Mouse (Mus musculus) common myeloid progenitor, adult 5-6 weeks (primary cell): ENCODE measurements around the gene Desi1. TPM values are rescaled to one million over a fixed set of nuclear protein-coding genes. Genes with fewer than 3 reads are reported as not detected.

ENCODE experiments used
- ATAC-seq: replicated peaks from 2 replicates; pipeline ENCODE4 v1.8.0; 2016; ENCODE audit warnings: low read depth, mild to moderate bottlenecking, moderate TSS enrichment, inconsistent platforms; ENCODE audit not compliant: poor library complexity, severe bottlenecking
- total RNA-seq: library from RNA; stranded (forward); fragments of 200-1000, 187-1606 nt; gene quantifications from 2 replicates; pipeline ENCODE4 v1.2.3, GENCODE M21; 2017

Gene Desi1
- 12.2 and 13.6 TPM in 2 replicates for total RNA-seq

DNA sequence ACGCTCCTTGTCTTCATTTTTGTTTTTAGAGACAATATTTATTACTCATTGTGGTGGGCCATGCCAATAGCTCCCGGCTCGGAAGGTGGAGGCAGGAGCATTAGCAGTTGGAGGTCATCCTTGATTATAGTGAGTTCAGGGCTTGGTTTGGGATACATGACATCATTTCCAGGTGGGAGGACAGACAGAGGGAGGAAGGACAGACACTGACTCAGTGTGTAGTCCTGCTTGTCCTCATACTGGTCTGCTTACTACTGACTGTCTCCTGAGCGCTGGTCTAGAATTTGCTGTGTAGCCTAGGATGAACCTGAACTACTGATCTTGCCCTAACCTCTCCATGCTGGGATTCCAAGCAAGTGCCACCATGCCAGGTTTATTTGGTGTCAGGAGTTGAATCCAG lies at the start of gene Desi1:
TSS of gene Desi1 (minus strand) at position 101 of the 400 bp plus-strand sequence.
- no peak for ATAC-seq

DNA sequence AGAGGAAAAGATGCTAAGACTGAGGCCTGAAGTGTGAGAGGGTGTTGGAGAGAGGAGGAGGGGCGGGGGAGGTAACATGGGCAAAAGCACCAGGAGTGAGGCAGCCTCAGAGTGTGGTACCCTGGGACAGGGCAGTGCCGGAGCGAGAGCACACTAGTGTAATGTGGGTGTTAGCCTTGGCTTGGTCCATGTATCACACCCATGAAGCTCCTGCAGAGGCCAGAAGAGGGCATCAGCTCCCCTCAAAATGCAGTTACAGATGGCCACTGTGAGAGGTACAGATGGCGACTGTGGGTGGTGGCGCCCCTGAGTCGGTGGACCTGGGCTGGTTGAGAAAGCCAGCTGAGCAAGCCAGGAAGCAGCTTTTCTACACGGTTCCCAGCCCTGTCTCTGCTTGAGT lies 47.5 kb upstream of the Desi1 start:
- ATAC-seq = peak; percentile 94

DNA sequence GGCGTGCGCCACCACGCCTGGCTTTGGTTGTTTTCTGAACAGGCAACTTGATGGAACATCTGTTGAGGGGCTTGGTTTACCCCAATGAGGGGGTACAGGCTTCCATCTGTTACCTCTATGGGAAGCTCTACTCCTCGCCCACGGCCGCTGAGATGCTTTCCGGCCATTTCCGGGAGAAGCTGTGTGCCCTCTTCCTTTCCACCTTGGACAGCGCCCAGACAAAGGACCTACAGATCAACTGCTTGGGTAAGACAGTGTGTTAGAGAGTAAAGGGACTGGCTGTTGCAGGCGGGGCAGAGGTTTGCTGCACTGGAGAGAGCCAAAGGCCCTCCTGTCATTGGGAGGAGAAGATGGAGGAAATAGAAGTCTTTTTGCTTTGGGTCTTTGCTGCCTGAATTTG lies 46.2 kb upstream of the Desi1 start:
- no peak for ATAC-seq

DNA sequence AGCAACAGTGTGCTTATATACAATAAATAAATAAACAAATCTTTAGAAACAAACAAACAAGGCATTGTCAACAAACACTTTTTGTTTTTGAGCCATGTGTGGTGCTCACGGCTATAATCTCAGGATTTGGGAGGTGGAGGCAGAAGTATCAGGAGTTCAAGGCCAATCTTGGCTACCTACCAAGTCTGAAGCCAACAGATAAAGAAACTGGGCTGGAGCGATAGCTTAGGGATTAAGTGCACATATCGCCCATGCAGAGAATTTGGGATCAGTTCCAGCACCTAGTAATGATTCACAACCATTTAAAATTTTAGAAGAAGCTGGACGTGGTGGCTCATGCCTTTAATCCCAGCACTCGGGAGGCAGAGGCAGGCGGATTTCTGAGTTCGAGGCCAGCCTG lies 39.8 kb upstream of the Desi1 start:
- ATAC-seq = no peak

DNA sequence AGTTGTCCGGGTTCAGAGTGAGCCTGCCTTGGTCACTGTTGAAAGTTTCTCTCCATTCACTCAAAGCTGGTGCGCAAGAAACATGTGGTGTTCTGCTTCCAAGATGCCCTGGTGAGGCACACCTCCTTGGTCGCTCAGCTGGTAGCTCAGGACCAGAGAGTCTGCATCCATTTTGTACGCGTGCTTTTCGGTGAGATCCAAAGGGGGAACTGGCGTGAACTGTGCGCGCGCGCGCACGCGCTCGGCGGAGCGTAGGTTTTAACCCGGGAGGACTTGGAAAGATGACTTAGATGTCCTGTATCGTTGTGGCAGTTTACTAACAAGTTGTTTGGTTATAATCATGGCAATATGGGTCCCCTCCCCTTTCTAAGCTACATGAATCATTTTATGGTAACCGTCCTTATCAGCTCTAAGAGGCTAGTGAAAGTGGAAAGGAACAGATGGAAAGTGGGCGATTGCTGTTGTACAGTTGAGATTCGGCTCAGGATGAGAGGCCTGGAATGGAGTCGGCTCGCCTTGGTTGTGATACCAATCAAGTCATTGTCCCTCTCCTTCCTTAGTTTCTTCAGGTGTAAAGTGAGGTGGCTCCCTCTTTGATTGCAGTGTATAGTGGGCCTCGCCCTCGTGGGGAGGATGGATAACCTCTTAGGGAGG lies 38.3 kb upstream of the Desi1 start:
- no peak for ATAC-seq

DNA sequence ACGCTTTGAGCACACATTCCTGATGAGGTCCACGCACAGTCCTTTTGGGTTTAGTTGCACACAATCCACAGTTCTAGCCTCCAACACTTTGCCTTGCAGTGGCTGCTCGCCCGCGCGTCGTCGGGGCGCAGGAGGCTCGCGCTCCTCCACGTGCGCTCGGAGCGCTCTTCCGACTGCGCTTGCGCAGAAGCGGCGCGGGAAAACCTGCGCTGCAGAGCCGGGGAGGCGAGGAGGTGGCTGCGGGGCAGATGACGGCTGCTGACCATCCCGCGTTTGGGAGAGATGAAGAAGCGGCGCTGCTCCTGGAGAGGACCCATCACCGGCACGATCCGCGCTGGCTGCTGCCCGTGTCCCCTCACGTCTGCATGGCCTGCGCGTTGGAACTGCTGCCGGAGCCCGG lies 36.2 kb upstream of the Desi1 start, which contains the start of gene Mei1:
TSS of gene Mei1 (plus strand) at position 99 of the 400 bp plus-strand sequence.
- no peak for ATAC-seq

DNA sequence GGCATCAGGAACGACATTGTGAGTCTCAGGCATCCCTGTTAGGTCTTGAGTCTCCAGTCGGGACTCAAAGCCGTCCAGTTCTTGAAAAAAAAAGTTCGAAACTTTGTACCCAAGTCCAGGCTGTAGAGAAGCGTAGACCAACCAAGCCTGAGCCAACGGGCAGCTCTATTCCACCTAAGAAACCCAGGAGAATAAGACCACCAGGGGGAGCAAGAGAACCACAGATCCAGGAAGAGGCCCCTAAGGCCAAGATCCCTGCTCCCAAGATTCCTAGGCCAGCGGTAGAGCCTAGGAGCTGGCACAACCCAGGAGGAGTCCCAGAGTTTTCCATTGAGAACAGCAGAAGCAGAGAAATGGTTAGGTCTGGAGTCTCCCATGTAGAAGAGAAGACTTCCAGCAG lies 31.8 kb upstream of the Desi1 start:
- peak; percentile 74 for ATAC-seq

DNA sequence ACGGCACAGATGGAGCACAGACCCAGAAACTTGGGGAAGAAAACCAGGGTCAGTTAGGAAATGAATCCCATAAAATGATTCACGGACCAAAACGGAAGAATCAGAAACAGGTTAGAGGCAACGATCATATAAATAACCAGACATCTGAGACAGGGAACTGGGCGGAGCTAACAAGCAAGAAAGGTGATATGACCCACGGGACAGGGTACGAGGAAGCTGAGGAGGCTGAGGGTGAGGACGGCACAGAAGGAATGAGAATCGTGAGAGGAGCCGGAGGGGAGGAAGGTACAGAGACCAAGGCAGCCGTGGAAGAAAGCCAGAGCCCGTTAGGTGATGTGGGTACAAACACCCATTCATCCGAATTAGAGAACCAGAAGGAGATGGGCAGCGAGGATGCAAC lies 30.2 kb upstream of the Desi1 start:
- no peak for ATAC-seq

DNA sequence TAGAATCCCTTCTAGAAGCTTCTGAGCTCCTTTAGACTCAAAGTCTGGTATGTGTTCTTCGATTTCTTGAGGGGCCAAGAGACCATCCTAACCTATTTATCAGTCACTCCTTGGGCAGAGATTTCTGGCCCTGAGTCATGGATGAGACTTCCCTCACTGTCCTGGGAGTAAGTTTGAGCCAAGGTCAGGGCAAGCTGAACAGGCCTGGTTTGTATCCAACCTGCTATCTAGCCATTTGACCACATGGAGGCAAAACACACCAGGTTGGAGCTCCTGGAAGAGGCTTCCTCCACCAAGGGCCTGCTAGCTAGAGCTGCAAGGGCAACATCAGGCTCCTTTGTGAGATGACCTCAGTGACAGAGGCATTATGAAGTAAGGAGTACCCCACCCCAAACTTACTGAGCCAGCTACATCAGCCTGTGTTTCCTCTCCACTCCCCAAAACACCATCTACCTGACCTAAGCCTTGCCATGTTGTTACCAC lies 25.1 kb upstream of the Desi1 start, which contains the start of gene 4930407I10Rik:
TSS of gene 4930407I10Rik (plus strand) at position 433 of the 483 bp plus-strand sequence.
- no peak for ATAC-seq

DNA sequence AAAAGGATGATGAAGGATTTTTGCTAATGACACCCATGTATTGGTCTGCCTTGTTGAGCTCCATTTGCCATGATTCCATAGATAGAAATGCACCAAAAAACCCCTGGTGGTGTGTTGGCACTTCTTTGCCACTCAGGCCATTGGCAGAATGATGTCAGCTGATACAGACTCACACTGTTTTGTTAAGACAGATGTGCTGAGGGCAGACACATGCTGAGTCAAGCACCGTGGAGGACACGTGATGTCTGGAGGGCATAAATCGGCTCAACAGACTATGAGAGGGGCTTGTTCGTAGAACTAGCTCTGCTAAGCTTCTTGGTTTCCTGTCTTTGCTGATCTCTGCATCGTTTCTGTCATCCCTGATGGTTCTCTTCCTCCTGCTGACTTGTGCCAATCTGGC lies 18.9 kb upstream of the Desi1 start:
- ATAC-seq = no peak

DNA sequence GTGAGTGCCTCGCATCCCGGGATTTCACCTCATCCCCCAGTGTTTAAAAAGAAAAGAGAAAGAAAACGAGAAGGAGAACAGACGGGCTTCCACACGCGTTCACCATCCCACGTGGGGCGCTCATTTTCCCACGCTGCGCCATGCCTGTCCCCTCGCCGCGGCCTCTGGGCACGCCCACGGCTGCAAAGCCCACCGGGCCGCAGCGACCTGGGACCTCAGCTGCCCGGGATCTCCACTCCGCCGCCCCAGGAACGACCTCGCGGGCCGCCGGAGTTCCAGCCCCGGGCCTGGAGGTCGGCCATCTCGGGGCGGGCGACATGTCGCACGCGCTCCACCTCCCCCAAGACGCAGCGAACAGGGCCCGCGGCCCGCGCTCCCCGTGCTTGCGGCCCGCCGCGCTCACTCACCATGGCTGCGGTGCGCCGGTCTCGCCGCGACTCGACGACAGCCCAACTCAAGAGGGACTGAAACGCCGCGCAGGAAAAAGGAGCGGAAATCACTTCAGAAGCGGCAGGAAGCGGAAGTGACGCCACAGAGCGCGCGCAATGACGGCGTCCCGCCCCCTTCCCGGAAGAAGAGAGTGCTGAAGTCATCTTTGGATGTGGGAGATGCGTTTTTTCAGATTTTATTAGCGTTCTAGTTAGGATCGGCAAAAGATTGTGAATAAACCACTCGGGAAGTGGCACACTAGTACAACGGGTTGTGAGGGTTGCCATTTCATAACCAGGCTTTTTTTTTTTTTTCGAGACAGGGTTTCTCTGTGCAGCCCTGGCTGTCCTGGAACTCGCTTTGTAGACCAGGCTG lies 13.6 kb upstream of the Desi1 start, which contains the start of gene Snu13:
TSS of gene Snu13 (minus strand) at position 519 of the 804 bp plus-strand sequence.
- ATAC-seq = peak; percentile 83

DNA sequence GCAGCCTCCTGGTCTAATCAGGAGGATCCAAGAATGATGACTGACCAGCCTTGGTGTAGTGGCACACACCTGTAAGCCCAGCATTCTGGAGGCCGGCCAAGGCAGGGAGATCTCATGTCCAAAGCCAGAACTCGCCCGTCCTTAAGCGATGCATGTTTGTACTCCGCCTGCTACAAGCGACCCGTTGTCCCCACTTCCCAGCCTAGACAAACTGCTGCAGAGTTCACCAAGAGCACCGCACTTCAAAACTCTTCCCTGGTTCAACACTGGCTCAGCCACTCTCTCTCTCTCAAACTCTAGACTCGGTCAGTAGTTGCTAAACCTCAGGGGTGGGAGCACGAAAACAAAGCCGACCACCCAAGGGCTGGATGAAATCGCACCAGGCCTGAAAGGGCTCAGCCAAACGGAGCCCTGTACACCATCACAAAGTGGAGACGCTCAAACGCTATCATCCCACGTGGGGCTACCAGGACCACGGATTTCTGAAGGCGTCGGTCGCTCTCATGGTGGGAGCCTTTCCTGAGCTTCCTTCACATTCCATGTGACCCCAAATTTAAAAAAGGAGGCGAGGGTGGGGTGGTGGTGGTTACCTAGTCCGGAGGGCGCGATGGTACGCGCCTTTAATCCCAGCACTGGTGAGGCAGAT lies 12.7 kb upstream of the Desi1 start:
- ATAC-seq = peak; percentile 17; the same call in 1 of the 2 replicates

DNA sequence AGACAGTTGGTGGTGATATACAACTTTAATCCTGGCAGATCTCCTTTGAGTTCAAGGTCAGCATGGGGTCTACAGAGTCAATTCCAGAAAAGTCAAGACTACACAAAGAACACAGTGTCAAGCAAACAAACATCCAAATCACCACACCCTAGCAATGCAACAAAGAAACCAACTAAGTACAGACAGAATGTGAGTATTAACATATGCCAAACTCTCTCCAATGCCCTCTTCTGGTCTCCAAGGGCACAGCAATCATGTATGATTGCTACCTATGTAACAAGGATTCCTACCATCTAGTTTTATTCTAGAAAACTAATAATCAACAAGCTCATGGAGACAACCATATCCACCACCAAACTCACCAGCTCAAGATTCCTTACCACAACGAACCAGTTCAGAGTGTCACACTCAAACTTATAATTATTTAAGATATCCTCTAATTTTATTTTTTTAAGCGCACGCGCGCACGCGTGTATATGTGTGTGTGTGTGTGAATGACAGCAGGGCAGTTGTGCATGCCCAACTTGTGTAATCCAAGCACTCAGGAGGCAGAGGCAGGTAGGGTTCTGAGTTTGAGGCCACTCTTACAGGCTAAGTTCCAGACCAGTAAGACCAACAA lies 10.6 kb upstream of the Desi1 start:
- ATAC-seq = no peak

DNA sequence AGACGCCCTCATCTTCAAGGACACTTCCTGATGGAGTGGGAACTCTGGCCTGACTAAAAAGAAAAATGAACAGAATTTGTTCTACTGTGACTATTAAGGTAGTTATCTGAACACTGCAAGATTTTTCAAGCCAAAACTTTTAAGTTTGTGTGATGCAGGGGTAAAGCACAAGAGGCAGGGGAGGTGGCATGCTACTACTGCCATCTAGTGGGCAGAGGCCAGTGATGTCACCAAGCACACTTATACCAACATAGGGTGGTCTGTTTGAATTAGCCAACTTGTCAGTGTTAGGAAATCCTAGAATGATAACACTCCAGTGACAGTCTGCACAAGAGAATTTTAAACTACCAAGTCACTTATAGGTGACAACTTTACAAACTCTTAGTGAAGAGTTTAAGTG lies 7.0 kb upstream of the Desi1 start:
- ATAC-seq = peak; percentile 89

DNA sequence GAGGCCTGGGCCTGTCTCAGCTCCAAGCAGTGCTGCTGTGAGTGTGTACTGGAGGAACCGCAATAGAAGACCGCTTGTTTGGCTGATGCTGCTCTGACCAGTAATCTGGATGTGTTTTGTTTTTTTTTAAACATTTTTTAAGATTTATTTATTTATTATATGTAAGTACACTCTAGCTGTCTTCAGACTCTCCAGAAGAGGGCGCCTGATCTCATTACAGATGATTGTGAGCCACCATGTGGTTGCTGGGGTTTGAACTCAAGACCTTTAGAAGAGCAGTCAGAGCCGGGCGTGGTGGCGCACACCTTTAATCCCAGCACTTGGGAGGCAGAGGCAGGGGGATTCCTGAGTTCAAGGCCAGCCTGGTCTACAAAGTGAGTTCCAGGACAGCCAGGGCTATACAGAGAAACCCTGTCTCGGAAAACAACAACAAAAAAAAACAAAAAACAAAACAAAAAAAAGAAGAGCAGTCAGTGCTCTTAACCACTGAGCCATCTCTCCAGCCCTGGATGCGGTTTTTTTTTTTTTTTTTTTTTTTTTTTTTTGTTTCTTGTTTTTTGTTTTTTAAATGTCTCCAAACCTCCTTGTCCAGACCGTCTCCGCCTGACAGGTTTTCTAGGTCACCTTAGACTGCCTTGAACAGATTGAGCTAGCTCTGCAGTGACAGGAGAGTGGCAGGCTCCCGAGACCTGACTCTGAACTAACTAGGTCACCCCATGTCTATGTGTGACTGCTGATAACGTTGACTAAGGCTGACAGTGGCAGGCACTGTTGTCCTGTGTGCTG lies 2.4 kb upstream of the Desi1 start:
- ATAC-seq = no peak

DNA sequence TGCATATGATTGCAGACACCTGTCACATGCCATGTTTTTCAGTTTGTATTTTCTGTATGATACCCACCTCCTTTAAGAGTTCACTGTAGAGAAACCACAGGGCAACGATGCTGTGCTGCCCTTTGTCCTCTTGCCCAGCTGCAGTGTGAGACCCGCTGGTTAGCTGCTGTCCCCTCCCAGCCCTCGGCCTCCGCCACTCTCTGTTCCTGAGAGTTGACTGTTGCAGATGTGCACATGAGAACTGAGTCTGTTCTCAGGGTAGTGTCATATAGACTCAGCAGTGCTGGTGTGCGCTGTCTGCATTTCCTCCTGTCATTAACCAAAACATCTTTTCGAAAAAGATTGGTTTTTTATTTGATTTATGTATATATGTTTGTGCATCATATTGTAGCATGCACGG lies 1.3 kb downstream of the Desi1 start:
- ATAC-seq = no peak

DNA sequence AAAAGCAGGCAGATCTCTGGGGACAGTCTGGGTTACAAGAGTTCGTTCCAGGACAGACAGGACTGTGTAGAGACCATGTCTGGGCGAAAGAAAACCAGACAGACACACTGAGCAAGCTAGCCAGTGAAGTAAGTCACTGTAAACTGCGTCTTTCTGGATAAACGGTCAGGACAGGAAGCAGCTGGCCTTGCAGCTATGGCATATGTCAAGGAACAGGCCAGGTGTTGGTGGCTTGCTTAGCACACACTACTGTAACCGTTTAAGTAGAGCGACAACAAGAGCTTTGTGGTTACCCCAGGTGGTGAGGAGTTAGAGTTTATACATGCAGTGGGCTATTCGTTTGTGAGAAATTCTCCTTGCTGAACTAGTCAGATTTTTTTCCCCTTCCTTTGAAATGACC lies 5.9 kb downstream of the Desi1 start:
- ATAC-seq = 0 out of 2 replicates have a peak, but pooled peaks have one; percentile 15

DNA sequence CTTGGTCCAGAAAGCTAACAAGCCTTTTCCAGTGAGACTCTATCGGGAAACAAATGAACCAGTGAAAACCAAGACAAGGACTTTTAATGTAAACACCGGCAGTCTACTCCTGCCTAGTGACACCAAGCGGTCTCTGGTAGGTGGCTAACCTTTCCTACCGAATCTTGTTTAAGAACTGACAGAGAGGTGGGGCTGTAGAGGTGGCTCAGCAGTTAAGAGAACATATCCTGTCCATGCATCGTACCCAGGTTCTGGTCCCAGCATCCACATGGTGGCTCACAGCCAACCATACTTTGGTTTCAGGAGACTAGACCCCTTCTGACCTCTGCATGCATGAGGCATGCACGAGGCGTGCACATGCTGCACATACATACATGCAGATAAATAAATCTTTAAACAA lies 6.4 kb downstream of the Desi1 start:
- ATAC-seq = no peak

DNA sequence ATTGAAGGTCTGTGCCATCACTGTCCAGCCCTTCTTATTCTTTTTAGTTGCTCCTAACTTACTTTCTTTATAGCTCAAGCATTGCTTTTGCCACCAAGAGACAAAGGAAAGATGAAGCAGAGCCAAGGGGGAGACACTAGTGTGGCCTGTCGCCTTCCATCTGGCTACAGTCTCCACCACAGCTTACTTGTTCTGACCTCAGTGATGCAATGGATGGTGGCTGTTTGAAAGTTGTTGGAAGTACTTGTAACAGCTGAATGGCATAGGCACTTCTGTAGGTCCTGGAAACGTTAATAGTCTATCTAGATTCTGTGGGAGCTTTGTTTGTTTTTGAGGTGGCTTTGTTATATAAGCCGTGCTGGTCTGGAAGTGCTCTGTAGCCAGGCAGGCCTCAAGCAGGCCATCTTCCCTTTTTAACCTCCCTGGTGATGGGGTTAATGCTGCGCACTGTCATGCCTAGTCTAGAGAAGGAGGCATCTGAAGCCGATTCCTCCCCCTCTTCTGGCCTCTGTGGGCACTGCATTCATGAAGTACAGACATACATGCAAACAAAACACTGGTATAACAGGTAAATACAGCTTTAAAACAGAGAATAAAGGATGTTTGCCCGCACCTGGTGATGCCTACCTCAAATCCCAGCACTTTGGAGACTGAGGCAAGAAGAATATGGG lies 9.6 kb downstream of the Desi1 start:
- no peak for ATAC-seq
